Mouse (Mus musculus) inflammation-experienced regulatory T-cells, adult 16 weeks (primary cell): ENCODE results near the gene Slc6a20a. TPM values are rescaled to one million over a fixed set of nuclear protein-coding genes. Genes with fewer than 3 reads are reported as not detected.

Source experiments
- polyA plus RNA-seq: library from polyadenylated mRNA; unstranded; fragments of 100-300 nt; shearing (Covaris generic); gene quantifications from one replicate; pipeline ENCODE4 v1.2.1, GENCODE M21; 2017

Slc6a20a gene
- polyA plus RNA-seq, result not detected

GRCm38 (mm10) chr9:123678327-123679105 is at the start of gene Slc6a20a, which contains the start of gene Ccr9:
Slc6a20a (minus strand) TSS chr9:123678885.
Ccr9 (plus strand) TSS chr9:123678439.

GRCm38 (mm10) chr9:123717186-123718008 is 38.7 kb upstream of the Slc6a20a start, which contains the start of gene Lztfl1:
Lztfl1 (minus strand) TSS chr9:123717697.

GRCm38 (mm10) chr9:123632281-123632680 is 46.4 kb downstream of the Slc6a20a start, which contains the start of gene Slc6a20b:
Slc6a20b (minus strand) TSS chr9:123632565.

Other genes starting within 250 kb of the Slc6a20a start
- gene Limd1, start 200.2 kb downstream of the Slc6a20a start, polyA plus RNA-seq, result 49.4 TPM
- gene Sacm1l, start 149.1 kb downstream of the Slc6a20a start, polyA plus RNA-seq, result 116 TPM
- 0.33 TPM for gene Slc6a20b, start 46.3 kb downstream of the Slc6a20a start, polyA plus RNA-seq
- gene Ccr9, start 446 bp downstream of the Slc6a20a start, polyA plus RNA-seq, result 5.6 TPM
- 32.6 TPM for gene Lztfl1, start 38.8 kb upstream of the Slc6a20a start, polyA plus RNA-seq
- gene Cxcr6, start 127.6 kb upstream of the Slc6a20a start, polyA plus RNA-seq, result 21.6 TPM
- 61.5 TPM for gene Fyco1, start 173.0 kb upstream of the Slc6a20a start, polyA plus RNA-seq
- gene Xcr1, start 183.1 kb upstream of the Slc6a20a start, polyA plus RNA-seq, result 0.49 TPM